8 mouse cellular contexts compared by ENCODE assay signal in the genomic region with DNA sequence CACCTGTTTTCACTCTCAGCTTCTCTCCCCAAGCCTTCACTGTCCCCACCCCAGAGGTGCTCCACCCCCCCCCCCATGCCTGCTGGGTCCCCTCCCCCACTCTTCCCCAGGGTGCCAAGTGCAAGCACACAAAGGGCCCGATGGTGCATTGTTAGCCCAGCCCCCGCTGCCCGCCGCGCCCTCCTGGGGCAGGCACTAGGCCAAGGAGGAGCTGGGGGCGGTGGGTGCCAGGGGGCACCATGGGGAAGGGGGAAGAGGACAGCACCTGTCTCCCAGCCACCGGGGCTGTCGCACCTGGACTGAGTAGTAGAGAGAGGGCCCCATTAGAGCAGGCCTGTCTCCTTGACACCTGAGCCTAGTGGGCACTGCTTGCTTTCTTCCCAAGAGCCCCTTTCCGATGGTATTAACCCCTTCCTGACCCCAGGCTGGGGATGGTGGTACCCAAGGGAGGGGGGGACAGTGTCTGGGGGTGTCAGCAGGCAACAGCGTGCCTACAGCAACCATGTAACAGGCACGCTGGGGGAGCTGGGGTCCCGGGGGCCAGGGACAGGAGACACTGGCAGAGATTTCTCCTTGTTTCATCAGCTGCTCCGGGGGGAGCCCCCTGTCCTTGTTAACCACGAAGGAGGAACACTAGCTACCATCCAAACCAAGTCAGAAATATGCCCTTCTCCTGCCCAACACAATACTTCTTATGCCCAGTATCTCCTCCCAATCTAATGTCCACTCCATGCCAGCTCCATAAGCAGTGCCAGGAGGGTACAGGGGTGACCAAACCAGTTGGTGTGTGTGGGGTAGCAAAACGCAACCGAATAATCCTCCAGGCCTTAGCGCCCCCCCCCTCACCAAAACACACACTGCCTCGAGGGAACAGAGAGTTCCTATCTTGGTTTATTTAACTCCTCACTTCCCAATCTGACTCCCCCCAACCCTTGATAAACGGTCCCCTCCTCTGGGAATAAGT. TPM values are rescaled to one million over a fixed set of nuclear protein-coding genes. Genes with fewer than 3 reads are reported as not detected.
DNase-seq lines count a peak whose midpoint lies in the region; ATAC-seq lines count a peak whose summit lies in the region.

No protein-coding gene starts in this region.

- no peaks in the 10 kb centered on the region for H3K9me3 ChIP-seq in forebrain, embryonic 11.5 days (ENCODE audit: control insufficient read depth, low read length)
- no peaks in the 10 kb centered on the region for H3K9me3 ChIP-seq in intestine, embryonic 15.5 days
- H3K9me3 ChIP-seq in midbrain, embryonic 12.5 days, result no peaks in the 10 kb centered on the region

- peak overlapping the region; percentile 48 for H3K4me3 ChIP-seq in forebrain, embryonic 11.5 days (ENCODE audit: low read depth, low read length)
- peak overlapping the region; percentile 61 for H3K4me3 ChIP-seq in intestine, embryonic 15.5 days (replicated peaks)
- peak overlapping the region; percentile 58 for H3K4me3 ChIP-seq in midbrain, embryonic 12.5 days

- DNase-seq in gastrocnemius, postnatal 25 days, result peak; percentile 43
- no peak for DNase-seq in gastrocnemius, adult 18-20 months (ENCODE audit: low spot score)
- peak; percentile 63 for DNase-seq in MN1 (ENCODE audit: low spot score)
- DNase-seq in forebrain, embryonic 11.5 days (ENCODE audit: low spot score), result no peak
- DNase-seq in gastrocnemius, postnatal 36 days, result no peak

- H3K27me3 ChIP-seq in forebrain, embryonic 11.5 days (ENCODE audit: control insufficient read depth, insufficient read depth, low read length), result peaks cover 2% of the 10 kb centered on the region
- H3K27me3 ChIP-seq in intestine, embryonic 15.5 days (replicated peaks), result no peaks in the 10 kb centered on the region
- peaks cover 46% of the 10 kb centered on the region for H3K27me3 ChIP-seq in midbrain, embryonic 12.5 days

- no peak overlapping the region for H3K27ac ChIP-seq in forebrain, embryonic 11.5 days (ENCODE audit: low read depth, low read length)
- peak overlapping the region; percentile 92 for H3K27ac ChIP-seq in intestine, embryonic 15.5 days
- H3K27ac ChIP-seq in midbrain, embryonic 12.5 days (replicated peaks), result no peak overlapping the region

- H3K9ac ChIP-seq in forebrain, embryonic 11.5 days (ENCODE audit: low read length), result peak overlapping the region; percentile 65
- peak overlapping the region; percentile 69 for H3K9ac ChIP-seq in intestine, embryonic 15.5 days
- peak overlapping the region; percentile 65; the same call in 1 of the 2 replicates for H3K9ac ChIP-seq in midbrain, embryonic 12.5 days (replicated peaks)

- no peak for ATAC-seq in forebrain, embryonic 11.5 days (replicated peaks; ENCODE audit: low FRiP score)
- no peak for ATAC-seq in intestine, embryonic 15.5 days
- no peak for ATAC-seq in midbrain, embryonic 12.5 days (ENCODE audit: low FRiP score, low read depth)
- no peak for ATAC-seq in frontal cortex, adult (ENCODE audit: low TSS enrichment)

- peaks cover 33% of the 10 kb centered on the region for H3K4me1 ChIP-seq in forebrain, embryonic 11.5 days (replicated peaks; ENCODE audit: control insufficient read depth, insufficient read depth, low read length)
- peaks cover 73% of the 10 kb centered on the region for H3K4me1 ChIP-seq in intestine, embryonic 15.5 days (replicated peaks)
- H3K4me1 ChIP-seq in midbrain, embryonic 12.5 days, result peaks cover 59% of the 10 kb centered on the region

- peak overlapping the region; percentile 99 for H3K4me2 ChIP-seq in forebrain, embryonic 11.5 days (ENCODE audit: low read depth, low read length, severe bottlenecking)
- peak overlapping the region; percentile 92 for H3K4me2 ChIP-seq in intestine, embryonic 15.5 days (replicated peaks)
- H3K4me2 ChIP-seq in midbrain, embryonic 12.5 days (replicated peaks), result peak overlapping the region; percentile 100

- WGBS in forebrain, embryonic 11.5 days, result 17% methylated on average over 19 of the region's 19 CpGs
- WGBS in intestine, embryonic 15.5 days, result 15% methylated on average over 19 of the region's 19 CpGs
- WGBS in midbrain, embryonic 12.5 days, result 15% methylated on average over 19 of the region's 19 CpGs

- intact Hi-C loops in gastrocnemius, postnatal 36 days (cut with DNase I), result loop anchor here (5.0 kb wide), 1 partner anchor 46 kb away; the partner anchor contains the start of gene Pbxip1

- no peaks in the 10 kb centered on the region for H3K36me3 ChIP-seq in forebrain, embryonic 11.5 days (ENCODE audit: control insufficient read depth, insufficient read depth, low read length)
- no peaks in the 10 kb centered on the region for H3K36me3 ChIP-seq in intestine, embryonic 15.5 days
- H3K36me3 ChIP-seq in midbrain, embryonic 12.5 days, result no peaks in the 10 kb centered on the region

RNA-seq across cellular contexts. Expression of gene Zbtb7b, which starts 3.6 kb away (rescaled TPM):
- total RNA-seq in gastrocnemius, postnatal 25 days (2021), result 10 to 100 TPM; 23.0 to 23.7 TPM
- 10 to 100 TPM; 26.4 to 28.3 TPM for total RNA-seq in gastrocnemius, adult 18-20 months (2021)
- polyA plus RNA-seq in forebrain, embryonic 11.5 days (2014; fragmentation: Nextera tagmentation; extraction: Ambion mirVana), result 1.3 and 1.4 TPM in 2 replicates
- polyA plus RNA-seq in intestine, embryonic 15.5 days (2015; fragmentation: Nextera tagmentation; extraction: Ambion mirVana), result 8.9 and 10.4 TPM in 2 replicates
- 0.63 and 0.71 TPM in 2 replicates for polyA plus RNA-seq in midbrain, embryonic 12.5 days (2016; fragmentation: Nextera tagmentation; extraction: Ambion mirVana)
- total RNA-seq in gastrocnemius, postnatal 36 days (2021), result 10 to 100 TPM; 23.4 to 24.5 TPM

RNA-seq across cellular contexts. Expression of gene Lenep, which starts 11.6 kb away (rescaled TPM):
- 1 to 10 TPM in 1 of 2 experiments, not detected in 1; 1.2 TPM for total RNA-seq in gastrocnemius, postnatal 25 days (2021)
- under 1 TPM in 1 of 2 experiments, not detected in 1; 0.59 TPM for total RNA-seq in gastrocnemius, adult 18-20 months (2021)
- 0.91 and 1.9 TPM in 2 replicates for polyA plus RNA-seq in forebrain, embryonic 11.5 days (2014; fragmentation: Nextera tagmentation; extraction: Ambion mirVana)
- not detected in 2 replicates for polyA plus RNA-seq in intestine, embryonic 15.5 days (2015; fragmentation: Nextera tagmentation; extraction: Ambion mirVana)
- 1.1 and 1.5 TPM in 2 replicates for polyA plus RNA-seq in midbrain, embryonic 12.5 days (2016; fragmentation: Nextera tagmentation; extraction: Ambion mirVana)
- total RNA-seq in gastrocnemius, postnatal 36 days (2021), result under 1 TPM in 1 of 2 experiments, not detected in 1; 0.25 TPM

RNA-seq across cellular contexts. Expression of gene Flad1, which starts 20.7 kb away (rescaled TPM):
- total RNA-seq in gastrocnemius, postnatal 25 days (2021), result 10 to 100 TPM; 43.3 to 44.5 TPM
- 10 to 100 TPM; 45.2 to 51.6 TPM for total RNA-seq in gastrocnemius, adult 18-20 months (2021)
- polyA plus RNA-seq in forebrain, embryonic 11.5 days (2014; fragmentation: Nextera tagmentation; extraction: Ambion mirVana), result 28.5 and 31.9 TPM in 2 replicates
- polyA plus RNA-seq in intestine, embryonic 15.5 days (2015; fragmentation: Nextera tagmentation; extraction: Ambion mirVana), result 32.9 and 33.3 TPM in 2 replicates
- 34.4 and 34.7 TPM in 2 replicates for polyA plus RNA-seq in midbrain, embryonic 12.5 days (2016; fragmentation: Nextera tagmentation; extraction: Ambion mirVana)
- total RNA-seq in gastrocnemius, postnatal 36 days (2021), result 10 to 100 TPM; 36.7 to 43.6 TPM

RNA-seq across cellular contexts. Expression of gene Dcst1, which starts 25.9 kb away (rescaled TPM):
- not detected for total RNA-seq in gastrocnemius, postnatal 25 days (2021)
- total RNA-seq in gastrocnemius, adult 18-20 months (2021), result not detected
- polyA plus RNA-seq in forebrain, embryonic 11.5 days (2014; fragmentation: Nextera tagmentation; extraction: Ambion mirVana), result 0.08 and 0.15 TPM in 2 replicates
- polyA plus RNA-seq in intestine, embryonic 15.5 days (2015; fragmentation: Nextera tagmentation; extraction: Ambion mirVana), result 1.6 and 1.9 TPM in 2 replicates
- 0.20 and 0.65 TPM in 2 replicates for polyA plus RNA-seq in midbrain, embryonic 12.5 days (2016; fragmentation: Nextera tagmentation; extraction: Ambion mirVana)
- total RNA-seq in gastrocnemius, postnatal 36 days (2021), result not detected

RNA-seq across cellular contexts. Expression of gene Cks1b, which starts 27.2 kb away (rescaled TPM):
- total RNA-seq in gastrocnemius, postnatal 25 days (2021), result 1 to 10 TPM; 3.1 to 3.4 TPM
- total RNA-seq in gastrocnemius, adult 18-20 months (2021), result 1 to 10 TPM; 2.2 to 2.7 TPM
- polyA plus RNA-seq in forebrain, embryonic 11.5 days (2014; fragmentation: Nextera tagmentation; extraction: Ambion mirVana), result 491 and 495 TPM in 2 replicates
- 383 and 386 TPM in 2 replicates for polyA plus RNA-seq in intestine, embryonic 15.5 days (2015; fragmentation: Nextera tagmentation; extraction: Ambion mirVana)
- 291 and 306 TPM in 2 replicates for polyA plus RNA-seq in midbrain, embryonic 12.5 days (2016; fragmentation: Nextera tagmentation; extraction: Ambion mirVana)
- 1 to 10 TPM; 3.4 to 4.8 TPM for total RNA-seq in gastrocnemius, postnatal 36 days (2021)

Comparison
In these comparisons a context has a peak if more than half of its experiments do, and no peak if none do; other contexts are left out.
1. DNase-seq: peak in gastrocnemius, postnatal 25 days (single experiment) and MN1 (single experiment); none in gastrocnemius, adult 18-20 months (single experiment), forebrain, embryonic 11.5 days (single experiment) and gastrocnemius, postnatal 36 days (0 of 2).
2. Peak in every context shown above with its lines, with median percentiles within 50 percentile points of each other: H3K4me2 ChIP-seq, H3K4me3 ChIP-seq and H3K9ac ChIP-seq.